Mouse (Mus musculus) neural tube, embryonic 12.5 days (tissue): ENCODE data around the gene Mylk2. TPM values are rescaled to one million over a fixed set of nuclear protein-coding genes. Genes with fewer than 3 reads are reported as not detected.

ENCODE experiments used
- ATAC-seq: fragments of 200-750 bp; cut with Nextera tagmentation; 2 replicates; pipeline ENCODE4 v1.8.0; 2017; ENCODE audit warnings: low read depth, mild to moderate bottlenecking, moderate TSS enrichment, moderate library complexity; ENCODE audit not compliant: low FRiP score
- H3K27ac ChIP-seq: fragments of 300-500 bp; sonication (generic); 2 replicates; pipeline ENCODE4 v1.5.1; 2016
- H3K27me3 ChIP-seq: fragments of 300-500 bp; sonication (generic); replicated peaks from 2 replicates; pipeline ENCODE4 v1.6.1; 2016; ENCODE audit warnings: mild to moderate bottlenecking
- H3K36me3 ChIP-seq: fragments of 300-500 bp; sonication (generic); 2 replicates; pipeline ENCODE4 v1.6.1; 2016; ENCODE audit warnings: mild to moderate bottlenecking
- H3K4me1 ChIP-seq: fragments of 300-500 bp; sonication (generic); 2 replicates; pipeline ENCODE4 v1.6.1; 2016
- H3K4me2 ChIP-seq: fragments of 300-500 bp; sonication (generic); replicated peaks from 2 replicates; pipeline ENCODE4 v1.6.1; 2016; ENCODE audit warnings: mild to moderate bottlenecking
- H3K4me3 ChIP-seq: fragments of 300-500 bp; sonication (generic); 2 replicates; pipeline ENCODE4 v1.5.1; 2016
- H3K9ac ChIP-seq: fragments of 300-500 bp; sonication (generic); 2 replicates; pipeline ENCODE4 v1.6.1; 2016; ENCODE audit warnings: mild to moderate bottlenecking
- H3K9me3 ChIP-seq: fragments of 300-500 bp; sonication (generic); 2 replicates; pipeline ENCODE4 v1.6.1; 2016; ENCODE audit warnings: mild to moderate bottlenecking
- WGBS: fragments of 180-500 bp; shearing (Covaris S2); methylation state at CpG from one replicate; pipeline ENCODE4 v1.1.7; 2016; 5-methylcytosine and 5-hydroxymethylcytosine counted together
- polyA plus RNA-seq: library from polyadenylated mRNA; unstranded; fragments of >200 nt; fragmentation: Nextera tagmentation; extraction: Ambion mirVana; gene quantifications from 2 replicates; pipeline ENCODE4 v1.2.1, GENCODE M21; 2016

Gene Mylk2
- polyA plus RNA-seq, 1 experiment from 2014 or later: not detected

GRCm38 (mm10) chr2:152902658-152903057, 8.5 kb upstream of the Mylk2 start:
- Histone ChIP-seq H3K4me2 (no peak overlapping the region), H3K4me1 (peaks cover 7% of the 10 kb centered on the region; the same call in 1 of the 2 replicates), H3K27me3 (no peaks in the 10 kb centered on the region), H3K27ac (no peak overlapping the region), H3K4me3 (no peak overlapping the region), H3K9me3 (no peaks in the 10 kb centered on the region), H3K36me3 (no peaks in the 10 kb centered on the region), H3K9ac (no peak overlapping the region)
- 52% methylated on average over 3 of the region's 3 CpGs for WGBS
- ATAC-seq: no peak

DNA sequence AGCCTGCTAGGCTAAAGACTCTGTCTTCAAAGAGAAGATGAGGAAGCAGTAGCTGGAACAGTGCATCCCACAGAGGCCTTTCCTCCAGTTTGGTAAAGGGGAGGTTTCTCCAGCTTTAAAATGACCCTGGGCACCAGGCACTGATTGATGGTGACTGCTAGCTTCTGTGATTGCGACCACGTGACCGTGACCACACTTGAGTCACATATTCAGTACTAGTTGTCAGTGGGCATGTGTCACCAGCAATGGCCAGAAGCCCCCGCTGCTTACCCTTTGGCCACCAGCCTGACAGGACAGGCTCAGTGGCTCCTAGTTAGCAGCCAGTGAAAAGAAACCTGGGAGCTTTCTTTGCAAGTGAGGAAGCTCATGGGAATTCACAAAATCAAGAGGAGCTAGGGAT, 7.6 kb upstream of the Mylk2 start:
- Histone ChIP-seq H3K4me3 (no peak overlapping the region), H3K9ac (no peak overlapping the region), H3K27ac (no peak overlapping the region), H3K9me3 (no peaks in the 10 kb centered on the region), H3K36me3 (no peaks in the 10 kb centered on the region), H3K4me2 (no peak overlapping the region), H3K27me3 (no peaks in the 10 kb centered on the region), H3K4me1 (peaks cover 7% of the 10 kb centered on the region; the same call in 1 of the 2 replicates)
- 74% methylated on average over 4 of the region's 4 CpGs for WGBS
- ATAC-seq: no peak

- Histone ChIP-seq H3K36me3 (no peaks in the 10 kb centered on the region), H3K27ac (no peak overlapping the region), H3K9ac (no peak overlapping the region), H3K9me3 (no peaks in the 10 kb centered on the region), H3K4me1 (peaks cover 7% of the 10 kb centered on the region; the same call in 1 of the 2 replicates), H3K27me3 (no peaks in the 10 kb centered on the region), H3K4me2 (no peak overlapping the region), H3K4me3 (no peak overlapping the region)
- 75% methylated on average over 5 of the region's 5 CpGs for WGBS
- ATAC-seq: no peak
These were observed 7.0 kb upstream of the Mylk2 start for GRCm38 (mm10) chr2:152904127-152904643.

- WGBS: 70% methylated on average over 11 of the region's 11 CpGs
- H3K9me3 ChIP-seq: no peaks in the 10 kb centered on the region
- no peak overlapping the region for H3K4me3 ChIP-seq
- no peaks in the 10 kb centered on the region for H3K27me3 ChIP-seq
- ATAC-seq: no peak
- H3K9ac ChIP-seq: no peak overlapping the region
- peaks cover 7% of the 10 kb centered on the region; the same call in 1 of the 2 replicates for H3K4me1 ChIP-seq
- no peak overlapping the region for H3K4me2 ChIP-seq
- no peaks in the 10 kb centered on the region for H3K36me3 ChIP-seq
- H3K27ac ChIP-seq: no peak overlapping the region
These were observed 5.9 kb upstream of the Mylk2 start for GRCm38 (mm10) chr2:152905036-152905829.

GRCm38 (mm10) chr2:152906274-152907037, 4.7 kb upstream of the Mylk2 start:
- H3K4me1 ChIP-seq: peaks cover 7% of the 10 kb centered on the region; the same call in 1 of the 2 replicates
- WGBS: 70% methylated on average over 9 of the region's 9 CpGs
- ATAC-seq: no peak
- peaks cover 10% of the 10 kb centered on the region for H3K27me3 ChIP-seq
- H3K27ac ChIP-seq: no peak overlapping the region
- no peaks in the 10 kb centered on the region for H3K36me3 ChIP-seq
- no peaks in the 10 kb centered on the region for H3K9me3 ChIP-seq
- H3K4me3 ChIP-seq: no peak overlapping the region
- H3K4me2 ChIP-seq: no peak overlapping the region
- H3K9ac ChIP-seq: no peak overlapping the region

DNA sequence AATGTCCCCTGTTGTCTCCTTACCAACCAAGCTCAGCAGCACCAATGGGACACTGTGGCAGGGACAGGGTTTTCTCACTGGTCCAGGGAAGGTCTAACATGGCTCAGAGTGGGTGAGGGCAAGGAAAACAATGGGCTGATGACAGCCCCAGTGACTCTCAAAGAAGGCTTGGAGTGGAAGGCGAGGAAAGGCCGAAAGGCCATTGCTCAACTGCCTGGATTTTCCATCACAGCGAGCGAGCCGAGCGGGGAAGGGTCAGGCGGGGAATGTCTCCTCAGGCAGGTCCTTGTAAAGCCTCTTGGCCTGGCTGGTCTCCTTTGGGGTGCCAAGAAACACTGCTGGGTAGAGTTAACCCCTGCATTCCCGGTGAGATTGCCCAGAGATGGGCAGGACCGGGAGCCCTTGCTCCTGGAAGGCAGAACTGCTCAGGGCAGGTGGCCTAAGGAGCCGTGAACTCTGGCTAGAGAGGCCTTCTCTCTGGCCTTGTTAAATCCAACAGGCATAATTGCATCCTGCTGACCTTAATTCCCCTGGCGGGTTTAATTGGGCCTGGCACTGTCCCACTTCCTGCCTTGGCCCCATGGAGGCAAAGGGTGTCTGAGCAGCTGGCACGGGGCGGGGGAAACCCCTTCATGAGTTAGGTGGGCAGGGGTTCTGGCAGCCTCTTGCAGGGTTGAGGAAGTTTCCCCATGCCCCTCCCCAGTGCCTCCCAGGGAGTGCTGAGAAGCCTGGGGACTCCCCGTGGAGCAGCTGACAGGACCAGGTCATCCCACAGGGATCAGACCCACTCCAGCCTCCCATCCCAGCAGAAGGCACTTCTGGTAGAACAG, 3.8 kb upstream of the Mylk2 start:
- 56% methylated on average over 14 of the region's 14 CpGs for WGBS
- Histone ChIP-seq H3K36me3 (no peaks in the 10 kb centered on the region), H3K4me3 (no peak overlapping the region), H3K4me2 (no peak overlapping the region), H3K4me1 (peaks cover 7% of the 10 kb centered on the region; the same call in 1 of the 2 replicates), H3K9ac (no peak overlapping the region), H3K9me3 (no peaks in the 10 kb centered on the region), H3K27ac (no peak overlapping the region), H3K27me3 (peaks cover 19% of the 10 kb centered on the region)
- ATAC-seq: no peak

- ATAC-seq: no peak
- 84% methylated on average over 6 of the region's 6 CpGs for WGBS
These were observed 1.3 kb upstream of the Mylk2 start for GRCm38 (mm10) chr2:152909848-152910247.

GRCm38 (mm10) chr2:152911432-152911831, 280 bp downstream of the Mylk2 start:
- Histone ChIP-seq H3K27me3 (peaks cover 34% of the 10 kb centered on the region), H3K9me3 (no peaks in the 10 kb centered on the region), H3K36me3 (no peaks in the 10 kb centered on the region), H3K9ac (no peak overlapping the region), H3K4me2 (no peak overlapping the region), H3K4me3 (no peak overlapping the region), H3K4me1 (0 out of 2 replicates have a peak, but pooled peaks cover 5% of the 10 kb centered on the region), H3K27ac (no peak overlapping the region)
- ATAC-seq: no peak
- WGBS: 31% methylated on average over 6 of the region's 6 CpGs

More at GRCm38 (mm10) chr2:152909848-152910247, 1.3 kb upstream of the Mylk2 start:
- Histone ChIP-seq H3K27ac (no peak overlapping the region), H3K27me3 (peaks cover 34% of the 10 kb centered on the region), H3K36me3 (no peaks in the 10 kb centered on the region), H3K4me3 (no peak overlapping the region), H3K4me1 (peaks cover 9% of the 10 kb centered on the region; the same call in 1 of the 2 replicates), H3K9ac (no peak overlapping the region), H3K4me2 (no peak overlapping the region), H3K9me3 (no peaks in the 10 kb centered on the region)

GRCm38 (mm10) chr2:152913471-152913870, 2.3 kb downstream of the Mylk2 start:
- WGBS: 42% methylated on average over 7 of the region's 7 CpGs
- Histone ChIP-seq H3K27ac (no peak overlapping the region), H3K4me2 (no peak overlapping the region), H3K9me3 (no peaks in the 10 kb centered on the region), H3K27me3 (peaks cover 38% of the 10 kb centered on the region), H3K9ac (no peak overlapping the region), H3K4me3 (no peak overlapping the region), H3K36me3 (no peaks in the 10 kb centered on the region), H3K4me1 (0 out of 2 replicates have a peak, but pooled peaks cover 2% of the 10 kb centered on the region)
- no peak for ATAC-seq

DNA sequence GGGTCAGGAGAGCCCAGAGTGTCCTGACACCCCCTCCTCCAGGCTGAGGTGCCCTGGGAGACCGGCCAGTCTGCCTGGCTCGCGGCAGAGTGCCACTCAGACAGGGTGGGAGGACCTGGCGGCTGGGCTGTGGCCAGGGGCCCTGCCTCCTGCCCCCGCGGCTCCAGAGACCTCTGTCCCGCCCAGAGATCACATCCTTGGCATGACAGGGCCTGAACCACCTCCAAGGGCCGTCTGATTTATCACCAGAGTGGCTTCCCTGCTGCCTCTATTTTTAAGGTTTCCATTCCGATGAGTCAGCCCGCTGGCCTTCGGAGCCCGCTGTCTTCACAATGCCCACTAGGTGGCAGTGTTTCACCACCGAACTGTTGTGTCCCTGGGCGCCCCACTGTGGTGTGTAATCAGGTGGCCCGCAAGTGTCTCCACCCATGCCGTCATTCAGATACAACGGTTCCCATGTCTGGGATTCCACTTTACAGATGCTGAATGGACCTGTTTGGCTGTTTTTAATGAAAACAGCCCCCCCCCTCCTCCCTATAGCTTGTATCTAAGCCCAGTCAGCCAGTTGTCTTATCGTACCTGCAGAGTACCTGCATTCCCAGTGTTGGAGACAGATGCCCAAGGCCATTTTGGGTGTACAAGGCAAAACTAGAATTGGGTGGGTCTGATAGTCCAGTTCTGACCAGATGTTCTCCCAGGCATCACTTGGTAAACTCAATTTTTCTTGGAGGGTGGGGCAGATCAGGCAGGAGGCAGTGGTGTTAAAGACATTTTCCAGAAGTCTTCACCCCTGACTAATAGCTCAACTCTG, 3.4 kb downstream of the Mylk2 start:
- Histone ChIP-seq H3K27ac (no peak overlapping the region), H3K36me3 (no peaks in the 10 kb centered on the region), H3K4me1 (0 out of 2 replicates have a peak, but pooled peaks cover 2% of the 10 kb centered on the region), H3K4me2 (peak overlapping the region; percentile 54), H3K27me3 (peaks cover 38% of the 10 kb centered on the region), H3K9ac (0 out of 2 replicates have a peak overlapping the region, but pooled peaks have one; percentile 33), H3K9me3 (no peaks in the 10 kb centered on the region), H3K4me3 (no peak overlapping the region)
- peak; percentile 75 for ATAC-seq
- 3% methylated on average over 18 of the region's 18 CpGs for WGBS

GRCm38 (mm10) chr2:152915453-152915852, 4.3 kb downstream of the Mylk2 start:
- Histone ChIP-seq H3K4me1 (0 out of 2 replicates have a peak, but pooled peaks cover 2% of the 10 kb centered on the region), H3K36me3 (no peaks in the 10 kb centered on the region), H3K27ac (no peak overlapping the region), H3K9me3 (no peaks in the 10 kb centered on the region), H3K4me3 (no peak overlapping the region), H3K9ac (no peak overlapping the region), H3K4me2 (no peak overlapping the region), H3K27me3 (peaks cover 38% of the 10 kb centered on the region)
- 67% methylated on average over 4 of the region's 4 CpGs for WGBS
- ATAC-seq: no peak
